Mouse (Mus musculus) heart, adult 2 months (tissue): Measurements from ENCODE around the gene Cirbp. TPM values are rescaled to one million over a fixed set of nuclear protein-coding genes. Genes with fewer than 3 reads are reported as not detected.

Source experiments
- DNase-seq, 2 experiments: peaks; one replicate each; pipeline ENCODE4 v3.0.0; 2021
- H3K27ac ChIP-seq: fragments of 200-600 bp; 2 replicates; pipeline ENCODE4 v1.8.1; 2022
- H3K27me3 ChIP-seq: fragments of 200-500 bp; 2 replicates; pipeline ENCODE4 v1.6.1; 2012; ENCODE audit warnings: mild to moderate bottlenecking, low read length, inconsistent platforms, mixed read lengths; ENCODE audit not compliant: control insufficient read depth, insufficient read depth
- H3K36me3 ChIP-seq: fragments of 200-500 bp; 2 replicates; pipeline ENCODE4 v1.6.1; 2012; ENCODE audit warnings: low read length, inconsistent platforms; ENCODE audit not compliant: control insufficient read depth, insufficient read depth
- H3K4me1 ChIP-seq: fragments of 200-500 bp; 2 replicates; pipeline ENCODE4 v1.6.1; 2011; ENCODE audit warnings: low read length; ENCODE audit not compliant: control insufficient read depth, insufficient read depth
- H3K4me3 ChIP-seq: fragments of 200-600 bp; 2 replicates; pipeline ENCODE4 v1.8.1; 2022
- H3K79me2 ChIP-seq: fragments of 200-500 bp; replicated peaks from 2 replicates; pipeline ENCODE4 v1.6.1; 2012; ENCODE audit warnings: mild to moderate bottlenecking, inconsistent platforms, low read length, moderate library complexity, mixed read lengths; ENCODE audit not compliant: control insufficient read depth, insufficient read depth
- H3K9ac ChIP-seq: fragments of 200-500 bp; 2 replicates; pipeline ENCODE4 v1.6.1; 2012; ENCODE audit warnings: low read depth, mild to moderate bottlenecking, control low read depth, inconsistent platforms, low read length, mixed read lengths
- CTCF ChIP-seq: fragments of 200-600 bp; IDR thresholded peaks from 2 replicates; pipeline ENCODE4 v1.8.1; 2022; ENCODE audit warnings: antibody characterized with exemption, mild to moderate bottlenecking, moderate library complexity
- EP300 ChIP-seq: fragments of 200-500 bp; IDR thresholded peaks from 2 replicates; pipeline ENCODE4 v1.6.1; 2011; ENCODE audit warnings: low read depth, low read length, control low read depth; ENCODE audit not compliant: insufficient read depth
- POLR2A ChIP-seq: fragments of 200-500 bp; IDR thresholded peaks from 2 replicates; pipeline ENCODE4 v1.6.1; 2011; ENCODE audit warnings: mild to moderate bottlenecking, low read depth, low read length, control low read depth; ENCODE audit not compliant: insufficient read depth
- WGBS: fragments of 180-500 bp; shearing (Covaris S2); methylation state at CpG from one replicate; pipeline ENCODE4 v1.1.7; 2018; 5-methylcytosine and 5-hydroxymethylcytosine counted together
- intact Hi-C: fragments of 180-260 bp; cut with DNase I; formaldehyde crosslinking; loops from one replicate; pipeline ENCODE4 v1.15.1; 2025
- polyA plus RNA-seq: library from polyadenylated mRNA; depleted of rRNA; stranded (reverse); fragments of >200 nt; gene quantifications from 2 replicates; pipeline ENCODE4 v1.2.3, GENCODE M21; 2012
- total RNA-seq, 2 experiments: library from RNA; stranded (reverse); gene quantifications; 2 replicates each; pipeline ENCODE4 v1.2.3; 2021

Gene Cirbp
- total and polyA plus RNA-seq, 3 experiments = 34.2 to 85.8 (median 43.2) TPM

- intact Hi-C loops = no loop called here
- H3K27ac ChIP-seq = no peak overlapping the region
- H3K36me3 ChIP-seq = no peaks in the 10 kb centered on the region
- H3K79me2 ChIP-seq = no peaks in the 10 kb centered on the region
- TF ChIP-seq POLR2A (no peak), EP300 (no peak), CTCF (no peak)
- 94% methylated on average over 10 of the region's 10 CpGs for WGBS
- DNase-seq = no peak
- H3K4me3 ChIP-seq = no peak overlapping the region
- no peak overlapping the region for H3K9ac ChIP-seq
- no peaks in the 10 kb centered on the region for H3K4me1 ChIP-seq
- H3K27me3 ChIP-seq = 0 out of 2 replicates have a peak, but pooled peaks cover 1% of the 10 kb centered on the region
Measured at GRCm38 (mm10) chr10:80187739-80188138, 22.0 kb downstream of the Cirbp start.

- Histone ChIP-seq H3K27me3 (0 out of 2 replicates have a peak, but pooled peaks cover 1% of the 10 kb centered on the region), H3K9ac (no peak overlapping the region), H3K4me1 (no peaks in the 10 kb centered on the region), H3K79me2 (no peaks in the 10 kb centered on the region), H3K4me3 (no peak overlapping the region), H3K36me3 (no peaks in the 10 kb centered on the region), H3K27ac (no peak overlapping the region)
- intact Hi-C loops = no loop called here
- TF ChIP-seq EP300 (no peak), POLR2A (no peak), CTCF (no peak)
- DNase-seq = no peak
- WGBS = 87% methylated on average over 15 of the region's 15 CpGs
Measured at GRCm38 (mm10) chr10:80188453-80189024, 22.8 kb downstream of the Cirbp start.

DNA sequence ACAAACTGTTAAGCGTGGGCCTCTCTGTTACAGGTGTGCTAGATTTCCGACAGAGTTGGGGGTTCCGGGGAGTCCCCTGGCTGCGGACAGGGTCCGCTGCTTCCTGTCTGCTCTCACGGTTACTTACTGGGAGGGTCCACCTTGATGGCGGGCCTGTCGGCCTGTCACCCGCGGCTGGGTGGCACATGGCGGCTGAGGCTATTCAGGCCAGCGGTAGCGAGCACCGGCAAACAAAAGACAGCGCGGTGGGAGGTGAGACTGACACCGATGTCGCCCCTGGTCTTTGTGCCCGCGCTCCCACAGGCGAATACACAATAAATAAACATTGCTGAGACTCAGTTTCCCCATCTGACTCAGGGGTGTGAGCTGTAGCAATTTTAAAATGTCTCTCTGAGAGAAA, 24.2 kb downstream of the Cirbp start:
- TF ChIP-seq CTCF = no peak
- no peak for TF ChIP-seq POLR2A
- intact Hi-C loops = no loop called here
- WGBS = 12% methylated on average over 21 of the region's 21 CpGs
- H3K36me3 ChIP-seq = no peaks in the 10 kb centered on the region
- no peak overlapping the region for H3K27ac ChIP-seq
- H3K4me1 ChIP-seq = no peaks in the 10 kb centered on the region
- no peak overlapping the region for H3K9ac ChIP-seq
- peak overlapping the region; percentile 44 for H3K4me3 ChIP-seq
- no peak for DNase-seq
- 0 out of 2 replicates have a peak, but pooled peaks cover 1% of the 10 kb centered on the region for H3K27me3 ChIP-seq
- H3K79me2 ChIP-seq = no peaks in the 10 kb centered on the region

DNA sequence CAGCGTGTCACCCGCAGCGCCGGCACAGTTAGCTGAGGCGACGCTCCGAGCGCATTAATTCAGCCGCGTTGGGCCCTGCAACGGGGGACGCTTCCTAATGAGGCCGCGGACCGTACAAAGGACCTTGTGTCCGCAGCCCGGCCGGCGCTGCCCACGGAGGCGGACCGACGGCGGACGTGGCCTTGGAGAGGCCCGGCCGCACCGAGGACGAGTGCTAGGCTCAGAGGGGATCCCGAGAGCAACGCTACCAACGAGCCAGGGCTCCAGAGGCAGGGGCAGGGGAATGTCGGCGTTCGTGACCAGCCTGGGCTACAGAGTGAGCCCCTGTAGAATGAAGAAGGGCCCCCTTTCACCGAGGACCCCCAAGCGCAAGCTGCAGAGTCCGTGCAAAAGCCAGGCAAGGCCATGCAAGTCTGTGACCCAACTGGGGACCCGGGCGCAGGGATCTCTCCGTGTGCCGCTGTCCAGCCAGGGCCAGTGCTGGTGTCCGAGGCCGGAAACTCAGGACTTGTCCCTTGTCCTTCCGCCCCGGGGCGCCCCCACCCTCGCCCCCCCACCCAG, 24.8 kb downstream of the Cirbp start:
- Histone ChIP-seq H3K4me3 (peak overlapping the region; percentile 44), H3K27me3 (0 out of 2 replicates have a peak, but pooled peaks cover 1% of the 10 kb centered on the region), H3K79me2 (no peaks in the 10 kb centered on the region), H3K36me3 (no peaks in the 10 kb centered on the region), H3K4me1 (no peaks in the 10 kb centered on the region), H3K9ac (peak overlapping the region; percentile 53), H3K27ac (no peak overlapping the region)
- intact Hi-C loops = no loop called here
- TF ChIP-seq POLR2A = no peak
- no peak for TF ChIP-seq CTCF
- TF ChIP-seq EP300 = no peak
- WGBS = under 1% methylated on average over 48 of the region's 48 CpGs
- peak in 1 of 2 experiments; percentile 58 for DNase-seq

- H3K9ac ChIP-seq = no peak overlapping the region
- intact Hi-C loops = no loop called here
Measured at GRCm38 (mm10) chr10:80193976-80194375, 28.2 kb downstream of the Cirbp start.

DNA sequence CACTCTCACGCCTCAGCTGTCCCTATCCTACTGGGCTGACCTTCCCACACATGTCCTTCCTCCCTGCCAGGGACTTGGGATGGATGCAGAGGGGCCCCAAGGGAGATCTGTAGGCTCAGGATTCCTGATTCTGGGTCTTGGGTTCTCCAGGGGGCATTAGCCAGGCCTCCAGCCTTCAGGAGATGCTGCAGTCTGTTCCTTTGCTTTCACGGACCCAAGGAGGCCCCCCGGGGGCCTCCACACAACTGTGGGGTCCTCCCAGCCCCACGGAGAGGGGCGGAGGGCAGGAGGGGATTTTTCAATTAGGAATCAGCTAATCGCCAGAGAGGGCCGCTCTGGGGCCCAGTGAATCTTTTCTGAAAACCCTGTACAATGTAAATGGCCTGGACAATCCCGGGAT, 28.7 kb downstream of the Cirbp start:
- WGBS = 78% methylated on average over 8 of the region's 8 CpGs
- H3K36me3 ChIP-seq = no peaks in the 10 kb centered on the region
- no peak for DNase-seq

More at GRCm38 (mm10) chr10:80193976-80194375, 28.2 kb downstream of the Cirbp start:
- no peak for TF ChIP-seq CTCF
- no peak for TF ChIP-seq POLR2A
- TF ChIP-seq EP300 = no peak
- 72% methylated on average over 6 of the region's 6 CpGs for WGBS
- H3K4me3 ChIP-seq = no peak overlapping the region
- no peaks in the 10 kb centered on the region for H3K36me3 ChIP-seq
- H3K27me3 ChIP-seq = no peaks in the 10 kb centered on the region; the same call in 1 of the 2 replicates
- H3K4me1 ChIP-seq = no peaks in the 10 kb centered on the region
- no peak overlapping the region for H3K27ac ChIP-seq
- H3K79me2 ChIP-seq = no peaks in the 10 kb centered on the region
- no peak for DNase-seq

More for the DNA sequence above, 28.7 kb downstream of the Cirbp start:
- Histone ChIP-seq H3K9ac (no peak overlapping the region), H3K4me3 (no peak overlapping the region), H3K27me3 (no peaks in the 10 kb centered on the region; the same call in 1 of the 2 replicates), H3K27ac (no peak overlapping the region), H3K79me2 (no peaks in the 10 kb centered on the region), H3K4me1 (no peaks in the 10 kb centered on the region)
- TF ChIP-seq CTCF (no peak), EP300 (no peak), POLR2A (no peak)
- intact Hi-C loops = no loop called here
